Mouse (Mus musculus): ENCODE measurements at regions not wholly inside any gene's neighbourhood (a gene's known extent, or its start where the extent isn't known, plus 50 kb on each side); places are given as distances from the start of the nearest gene placed in this dataset.
A peak's percentile ranks its signal among the peaks of the same experiment; 100 is the strongest.
"Not testable (repeated sequence)": the region's sequence is repeated elsewhere in the genome, so short reads cannot be mapped to it uniquely, and the experiment has no call there.

GRCm38 (mm10) chr2:171985813-171986572, 57.3 kb downstream of the Cbln4 start:
- DNase-seq, result no peak

- DNase-seq, result no peak
Measured at GRCm38 (mm10) chr2:171969311-171969905, 73.9 kb downstream of the Cbln4 start.

- DNase-seq, result no peak
Measured at GRCm38 (mm10) chr2:171946569-171947250, 96.6 kb downstream of the Cbln4 start.

- peak; percentile 2 for DNase-seq
Measured at GRCm38 (mm10) chr2:171942671-171943070, 100.6 kb downstream of the Cbln4 start.

- DNase-seq, result no peak
Measured at GRCm38 (mm10) chr2:171935646-171936325, 107.5 kb downstream of the Cbln4 start.

GRCm38 (mm10) chr2:171920960-171921359, 122.3 kb downstream of the Cbln4 start:
- DNase-seq, result no peak

GRCm38 (mm10) chr2:171887306-171887705, 156.0 kb downstream of the Cbln4 start:
- DNase-seq, result no peak

GRCm38 (mm10) chr2:171879238-171879960, 163.9 kb downstream of the Cbln4 start:
- not testable (repeated sequence) for DNase-seq

GRCm38 (mm10) chr2:171867550-171867949, 175.7 kb downstream of the Cbln4 start:
- no peak for DNase-seq

- no peak for DNase-seq
Measured at GRCm38 (mm10) chr2:171864376-171864965, 178.8 kb downstream of the Cbln4 start.

GRCm38 (mm10) chr2:171862626-171863025, 180.6 kb downstream of the Cbln4 start:
- no peak for DNase-seq

GRCm38 (mm10) chr2:171858894-171859293, 184.4 kb downstream of the Cbln4 start:
- DNase-seq, result no peak

GRCm38 (mm10) chr2:171856491-171856890, 186.8 kb downstream of the Cbln4 start:
- no peak for DNase-seq

GRCm38 (mm10) chr2:171846826-171847492, 196.3 kb downstream of the Cbln4 start:
- peak; percentile 3 for DNase-seq

GRCm38 (mm10) chr2:171840058-171840713, 203.1 kb downstream of the Cbln4 start:
- no peak for DNase-seq

- DNase-seq, result no peak
Measured at GRCm38 (mm10) chr2:171822156-171822555, 221.1 kb downstream of the Cbln4 start.

- DNase-seq, result no peak
Measured at GRCm38 (mm10) chr2:171818504-171818903, 224.8 kb downstream of the Cbln4 start.

- DNase-seq, result no peak
Measured at GRCm38 (mm10) chr2:171816685-171817419, 226.4 kb downstream of the Cbln4 start.

GRCm38 (mm10) chr2:171812701-171813100, 230.6 kb downstream of the Cbln4 start:
- no peak for DNase-seq

GRCm38 (mm10) chr2:171805376-171805775, 237.9 kb downstream of the Cbln4 start:
- no peak for DNase-seq

Measured in cerebellum, adult 11 months (tissue).